Mouse (Mus musculus) brown adipose tissue, adult 24 weeks (tissue): Measurements from ENCODE around the gene Tep1. TPM values are rescaled to one million over a fixed set of nuclear protein-coding genes. Genes with fewer than 3 reads are reported as not detected.
A peak's percentile ranks its signal among the peaks of the same experiment; 100 is the strongest.
"Not testable (repeated sequence)": the region's sequence is repeated elsewhere in the genome, so short reads cannot be mapped to it uniquely, and the experiment has no call there.

Source experiments
- H3K27ac ChIP-seq: fragments of 200-500 bp; replicated peaks from 2 replicates; pipeline ENCODE4 v1.5.1; 2012; ENCODE audit warnings: low read depth, mild to moderate bottlenecking, low read length
- H3K4me1 ChIP-seq: fragments of 200-500 bp; 2 replicates; pipeline ENCODE4 v1.6.1; 2012; ENCODE audit warnings: low read length, mixed read lengths; ENCODE audit not compliant: control insufficient read depth, insufficient read depth, insufficient read length
- H3K4me3 ChIP-seq: fragments of 200-500 bp; 2 replicates; pipeline ENCODE4 v1.5.1; 2012; ENCODE audit warnings: low read depth, mild to moderate bottlenecking, low read length, moderate library complexity; ENCODE audit not compliant: insufficient read depth
- polyA plus RNA-seq: library from polyadenylated mRNA; stranded (reverse); fragments of >200 nt; gene quantifications from 2 replicates; pipeline ENCODE4 v1.2.4, GENCODE M21; 2012; ENCODE audit not compliant: missing spikeins, insufficient read depth, insufficient read length

Gene Tep1
- polyA plus RNA-seq, result 29.1 and 29.6 TPM in 2 replicates

- no peaks in the 10 kb centered on the region for H3K4me1 ChIP-seq
- H3K27ac ChIP-seq, result peak within 1 kb of the TSS; percentile 93
- peak within 1 kb of the TSS; percentile 78 for H3K4me3 ChIP-seq
Observed at GRCm38 (mm10) chr14:50869889-50870804, at the start of gene Tep1. Gene Tep1, minus strand, starts transcription at chr14:50870560.

GRCm38 (mm10) chr14:50911356-50911755, 41.0 kb upstream of the Tep1 start:
- no peak overlapping the region for H3K27ac ChIP-seq
- H3K4me1 ChIP-seq, result no peaks in the 10 kb centered on the region
- H3K4me3 ChIP-seq, result no peak overlapping the region

- Histone ChIP-seq H3K4me1 (no peaks in the 10 kb centered on the region), H3K4me3 (no peak overlapping the region), H3K27ac (no peak overlapping the region)
Observed at GRCm38 (mm10) chr14:50908126-50908525, 37.8 kb upstream of the Tep1 start.

- H3K27ac ChIP-seq, H3K4me1 ChIP-seq, H3K4me3 ChIP-seq: not testable (repeated sequence)
Observed at GRCm38 (mm10) chr14:50905327-50905726, 35.0 kb upstream of the Tep1 start.

GRCm38 (mm10) chr14:50904828-50905129, 34.4 kb upstream of the Tep1 start:
- H3K27ac ChIP-seq, result no peak overlapping the region
- no peak overlapping the region for H3K4me3 ChIP-seq
- H3K4me1 ChIP-seq, result no peaks in the 10 kb centered on the region

GRCm38 (mm10) chr14:50903973-50904827, 33.8 kb upstream of the Tep1 start:
- no peaks in the 10 kb centered on the region for H3K4me1 ChIP-seq
- no peak overlapping the region for H3K27ac ChIP-seq
- H3K4me3 ChIP-seq, result peak overlapping the region; percentile 35

- H3K27ac ChIP-seq, H3K4me3 ChIP-seq, H3K4me1 ChIP-seq: not testable (repeated sequence)
Observed at GRCm38 (mm10) chr14:50897992-50898391, 27.6 kb upstream of the Tep1 start.

DNA sequence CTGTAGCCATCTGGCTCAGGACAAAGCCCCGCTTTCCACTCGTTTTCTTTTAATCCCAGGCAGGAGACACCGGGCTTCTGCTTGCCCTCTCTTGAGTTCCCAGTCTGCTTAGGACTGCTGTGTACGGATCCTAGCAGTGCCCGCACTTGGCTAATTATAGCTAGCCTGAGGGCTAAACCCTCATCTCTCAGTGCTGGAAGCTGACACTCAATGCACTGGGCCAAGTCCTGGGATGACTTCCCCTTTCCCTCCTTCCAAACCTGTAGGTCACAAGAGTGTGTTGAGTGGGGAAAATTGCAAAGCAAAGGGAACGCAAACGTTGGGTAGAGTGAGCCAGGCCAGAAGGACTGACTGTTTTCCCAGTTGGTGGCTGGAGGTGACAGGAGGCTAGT, 27.0 kb upstream of the Tep1 start, which contains the start of gene Klhl33:
Gene Klhl33, minus strand, starts transcription at position 134 of the 392 bp plus-strand sequence.
- 0 out of 2 replicates have a peak, but pooled peaks cover 3% of the 10 kb centered on the region for H3K4me1 ChIP-seq
- peak within 1 kb of the TSS; percentile 56 for H3K27ac ChIP-seq
- peak within 1 kb of the TSS; percentile 34 for H3K4me3 ChIP-seq

GRCm38 (mm10) chr14:50896747-50897373, 26.5 kb upstream of the Tep1 start:
- peak overlapping the region; percentile 56 for H3K27ac ChIP-seq
- H3K4me1 ChIP-seq, result 0 out of 2 replicates have a peak, but pooled peaks cover 3% of the 10 kb centered on the region
- peak overlapping the region; percentile 34 for H3K4me3 ChIP-seq

- Histone ChIP-seq H3K4me1 (0 out of 2 replicates have a peak, but pooled peaks cover 3% of the 10 kb centered on the region), H3K27ac (peak overlapping the region; percentile 56), H3K4me3 (peak overlapping the region; percentile 34)
Observed at GRCm38 (mm10) chr14:50895985-50896746, 25.8 kb upstream of the Tep1 start.

- 0 out of 2 replicates have a peak, but pooled peaks cover 3% of the 10 kb centered on the region for H3K4me1 ChIP-seq
- H3K4me3 ChIP-seq, result no peak overlapping the region
- peak overlapping the region; percentile 13; the same call in 1 of the 2 replicates for H3K27ac ChIP-seq
Observed at GRCm38 (mm10) chr14:50895407-50895806, 25.0 kb upstream of the Tep1 start.

DNA sequence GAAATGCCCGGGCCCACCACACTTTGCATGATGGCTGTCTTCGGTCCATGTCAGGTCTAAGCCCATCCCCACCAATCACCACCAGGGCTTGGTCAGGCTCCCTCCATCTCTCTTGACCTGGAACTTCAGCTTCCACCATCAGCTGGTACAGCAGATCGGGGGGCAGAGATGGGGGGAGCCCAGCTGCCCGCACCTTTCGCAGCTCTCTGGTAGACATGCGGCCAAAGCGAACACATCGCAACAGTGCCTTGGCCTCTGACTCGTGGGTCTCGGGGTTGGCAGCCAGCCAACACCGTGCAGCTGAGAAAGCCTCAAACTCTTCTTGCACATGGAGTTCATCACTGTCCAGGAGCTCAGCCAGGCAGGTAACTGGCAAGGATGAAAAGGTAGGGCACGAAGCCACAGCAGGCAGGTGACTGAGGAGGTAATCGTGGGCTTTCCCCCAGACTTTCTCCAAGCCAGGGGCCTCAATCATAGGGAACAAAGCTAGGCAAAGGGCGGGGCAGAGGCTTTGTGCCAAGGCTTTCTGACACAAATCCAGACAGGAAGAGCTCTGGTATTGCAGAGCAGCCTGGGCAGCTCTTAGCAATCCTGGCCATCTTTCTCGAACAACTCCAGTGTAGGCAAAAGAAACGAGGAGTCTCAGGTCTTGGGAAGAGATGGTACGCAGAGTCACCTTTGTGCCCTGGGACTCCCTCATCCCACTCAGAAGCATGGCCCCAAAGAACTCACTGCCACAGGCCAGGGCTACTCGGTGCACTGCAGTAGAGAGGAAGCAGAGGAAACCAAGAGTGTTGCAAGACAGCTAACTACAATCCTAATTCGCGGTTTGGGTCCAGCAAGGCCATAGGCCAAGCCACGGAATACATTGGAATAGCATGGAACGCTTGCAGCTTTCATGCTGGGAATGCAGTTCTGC, 22.4 kb upstream of the Tep1 start:
- H3K4me3 ChIP-seq, result no peak overlapping the region
- H3K27ac ChIP-seq, result no peak overlapping the region

GRCm38 (mm10) chr14:50892091-50892490, 21.7 kb upstream of the Tep1 start:
- Histone ChIP-seq H3K4me3 (no peak overlapping the region), H3K4me1 (0 out of 2 replicates have a peak, but pooled peaks cover 3% of the 10 kb centered on the region), H3K27ac (no peak overlapping the region)

More for the DNA sequence above, 22.4 kb upstream of the Tep1 start:
- 0 out of 2 replicates have a peak, but pooled peaks cover 3% of the 10 kb centered on the region for H3K4me1 ChIP-seq
